Mouse (Mus musculus): ENCODE data around the gene Srr.

The Srr gene

DNA sequence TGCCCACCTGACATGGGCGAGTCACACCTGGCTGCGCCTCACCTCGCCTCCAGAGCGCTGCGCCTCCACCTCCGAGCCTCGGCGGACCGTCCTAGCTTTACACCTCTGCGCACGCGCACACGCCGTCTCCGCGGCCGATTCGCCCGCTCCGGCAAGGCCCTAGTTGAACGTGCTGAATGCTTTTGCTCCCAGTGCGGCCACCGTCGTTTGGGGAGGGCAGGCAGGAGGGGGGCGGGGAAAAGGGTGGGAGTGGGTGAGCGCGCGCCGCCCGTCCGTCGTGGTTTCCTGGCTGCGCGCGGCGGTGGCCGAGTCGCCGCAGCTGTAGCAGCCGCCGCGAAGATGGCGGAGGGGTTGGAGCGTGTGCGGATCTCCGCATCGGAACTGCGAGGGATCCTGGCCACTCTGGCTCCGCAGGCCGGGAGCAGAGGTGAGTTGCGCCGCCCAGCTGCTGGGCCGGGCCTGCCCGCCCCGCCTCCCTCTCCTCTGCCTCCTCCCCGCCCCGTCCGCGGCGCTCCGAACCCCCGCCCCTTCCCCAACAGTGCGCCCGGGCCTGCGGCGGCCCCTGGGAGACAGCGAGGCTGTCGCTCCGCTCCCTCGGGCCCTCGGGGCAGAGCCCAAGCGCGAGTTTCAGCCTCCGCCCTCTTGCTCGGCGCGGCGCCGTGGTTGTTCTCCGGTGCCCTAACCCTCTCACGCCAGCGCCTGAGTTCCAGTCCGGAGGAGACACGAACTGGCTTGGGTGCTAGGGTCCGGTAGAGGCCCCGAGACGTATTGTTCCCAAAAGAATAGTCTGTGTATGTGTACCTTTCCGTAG lies at the start of gene Srr, which contains the start of gene Smg6:
Gene Srr (minus strand): TSS at position 372 of the 811 bp plus-strand sequence.
Gene Smg6 (plus strand): TSS at position 247 of the 811 bp plus-strand sequence.
- DNase-seq (ENCODE audit: low read depth, low spot score): peak; percentile 95

DNA sequence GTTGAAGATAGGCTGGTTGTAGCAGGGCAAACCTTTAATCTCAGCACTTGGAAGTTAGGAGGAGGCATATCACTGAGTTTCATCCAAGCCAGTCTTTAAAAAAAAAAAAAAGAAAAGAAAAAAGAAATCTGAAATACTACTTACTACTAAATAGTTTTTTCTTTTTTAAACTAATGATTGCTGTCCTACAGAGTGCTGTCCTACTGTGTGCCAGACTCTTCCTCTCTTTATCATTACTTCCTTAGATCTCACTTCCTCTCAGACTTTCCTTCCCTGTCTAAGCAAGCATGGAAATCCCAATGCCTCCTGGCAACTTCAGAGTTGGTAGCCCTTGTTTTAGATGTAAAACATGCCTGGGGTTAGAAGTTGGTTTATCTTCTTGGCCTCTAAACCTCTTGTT lies 48.9 kb upstream of the Srr start:
- no peak for DNase-seq (ENCODE audit: low read depth, low spot score)

GRCm38 (mm10) chr11:74973290-74974157 lies 47.8 kb upstream of the Srr start:
- no peak for DNase-seq (ENCODE audit: low read depth, low spot score)

DNA sequence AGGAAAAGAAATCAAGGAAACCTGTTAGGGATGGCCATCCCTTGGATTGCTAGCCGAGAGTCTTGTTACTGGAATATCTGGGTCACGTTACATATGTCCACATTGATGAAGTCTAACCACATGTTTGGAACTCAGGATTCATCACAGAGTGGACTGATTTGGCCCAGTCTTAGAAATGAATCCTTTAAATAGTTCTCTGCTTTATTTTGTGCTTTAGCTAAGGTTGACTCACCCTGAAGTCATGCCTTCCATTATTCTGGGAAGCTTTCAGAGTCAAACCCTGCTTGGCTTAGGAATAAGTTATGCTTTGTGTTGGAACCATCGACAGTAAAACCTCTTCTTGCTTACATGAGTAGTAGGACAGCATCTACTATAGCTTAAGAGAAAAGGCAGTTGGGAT lies 39.8 kb upstream of the Srr start:
- DNase-seq (ENCODE audit: low read depth, low spot score): no peak

DNA sequence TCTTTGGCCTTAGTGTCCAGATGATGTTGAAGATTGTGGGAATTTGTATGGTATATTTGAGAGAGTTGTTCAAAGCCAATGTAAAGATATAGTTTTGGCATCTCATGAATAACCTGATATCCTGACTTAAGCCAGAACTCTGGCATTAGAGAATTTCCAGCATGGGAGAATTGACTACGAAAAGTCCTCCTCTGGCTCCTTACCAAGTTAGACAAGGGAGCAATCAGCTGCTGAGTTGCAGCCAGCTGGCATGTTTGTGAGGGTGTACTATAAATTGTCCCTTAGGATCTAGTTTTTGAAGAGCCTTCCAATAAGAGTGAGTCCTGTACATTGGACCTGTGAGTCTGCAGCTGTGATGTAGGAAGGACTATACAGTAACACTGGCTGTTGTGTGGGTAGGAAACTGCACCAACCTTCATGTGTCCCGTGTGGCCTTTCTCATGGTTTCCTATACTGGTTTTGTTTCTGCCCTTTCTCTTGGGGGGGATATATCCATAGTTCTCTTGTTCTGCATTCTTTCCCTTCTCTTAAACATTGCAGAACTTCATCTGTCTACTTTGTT lies 37.2 kb upstream of the Srr start:
- no peak for DNase-seq (ENCODE audit: low read depth, low spot score)

DNA sequence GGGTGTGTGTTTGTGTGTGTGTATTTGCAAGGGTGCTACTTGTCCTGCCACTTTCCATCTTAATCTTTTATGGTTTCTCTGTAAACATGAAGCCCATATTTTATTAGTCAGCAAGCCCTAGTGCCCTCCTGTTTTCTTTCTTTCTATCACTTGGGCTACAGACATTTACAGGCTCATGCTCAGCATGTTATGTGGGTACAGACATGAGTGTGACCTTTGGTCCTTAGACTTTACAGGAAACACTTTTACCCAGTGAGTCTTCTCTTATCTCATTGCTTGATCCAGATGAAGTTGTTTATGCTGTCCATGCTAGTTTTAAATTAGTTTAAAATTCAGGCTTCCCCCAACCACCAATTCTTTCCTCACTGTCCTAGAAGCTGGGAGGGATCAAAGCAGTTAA lies 36.2 kb upstream of the Srr start:
- no peak for DNase-seq (ENCODE audit: low read depth, low spot score)

- no peak for DNase-seq (ENCODE audit: low read depth, low spot score)
These were observed 34.3 kb upstream of the Srr start for GRCm38 (mm10) chr11:74960031-74960551.

DNA sequence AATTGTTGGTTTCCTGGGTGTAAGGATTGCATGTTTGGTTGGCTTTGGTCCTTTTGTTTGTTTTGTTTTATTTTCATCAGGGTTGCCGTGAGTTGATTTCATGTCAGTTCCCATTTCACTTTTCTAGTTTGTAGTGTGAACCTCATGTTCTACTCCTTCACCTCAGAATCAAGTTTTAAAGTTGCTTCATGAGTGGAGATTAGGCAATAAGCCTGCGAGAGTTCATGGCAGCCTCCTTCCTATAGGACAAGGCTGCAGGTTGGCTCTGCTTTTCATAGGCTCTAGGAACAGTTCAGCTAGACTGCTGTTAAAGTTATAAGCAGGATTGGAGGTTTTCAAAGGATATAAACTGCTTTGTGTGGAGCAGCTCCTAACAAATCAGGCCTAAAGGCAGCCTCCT lies 33.8 kb upstream of the Srr start:
- no peak for DNase-seq (ENCODE audit: low read depth, low spot score)

- no peak for DNase-seq (ENCODE audit: low read depth, low spot score)
These were observed 31.9 kb upstream of the Srr start for GRCm38 (mm10) chr11:74957600-74957999.

GRCm38 (mm10) chr11:74956006-74956405 lies 30.3 kb upstream of the Srr start:
- DNase-seq (ENCODE audit: low read depth, low spot score): no peak

GRCm38 (mm10) chr11:74954901-74955300 lies 29.2 kb upstream of the Srr start:
- DNase-seq (ENCODE audit: low read depth, low spot score): no peak

- no peak for DNase-seq (ENCODE audit: low read depth, low spot score)
These were observed 20.6 kb upstream of the Srr start for GRCm38 (mm10) chr11:74946348-74946747.

GRCm38 (mm10) chr11:74930391-74930790 lies 4.6 kb upstream of the Srr start:
- DNase-seq (ENCODE audit: low read depth, low spot score): no peak

GRCm38 (mm10) chr11:74929111-74929510 lies 3.4 kb upstream of the Srr start:
- no peak for DNase-seq (ENCODE audit: low read depth, low spot score)

DNA sequence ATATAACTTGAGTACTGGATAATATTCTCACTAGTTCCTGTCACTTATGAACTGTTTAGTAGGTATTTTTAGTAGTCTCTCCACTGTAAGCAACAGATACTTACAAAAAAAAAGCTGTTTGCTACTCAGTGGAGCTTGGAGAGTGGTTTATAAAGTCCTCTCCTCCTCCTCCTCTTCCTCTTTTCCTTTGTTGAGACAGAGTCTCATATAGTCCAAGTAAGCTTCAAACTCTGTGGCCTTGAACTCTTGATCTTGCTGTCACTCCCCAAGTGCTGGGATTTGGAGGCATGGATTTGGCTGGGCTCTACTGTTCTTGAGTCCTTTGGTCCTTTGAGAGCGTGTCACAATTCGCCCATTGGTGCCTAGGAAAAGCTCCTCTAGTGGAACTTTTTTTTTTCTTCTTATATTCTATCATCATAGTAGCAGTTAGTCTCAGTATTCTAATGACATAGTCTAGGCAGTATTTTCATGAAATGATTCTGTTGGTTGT lies 1.5 kb upstream of the Srr start:
- DNase-seq (ENCODE audit: low read depth, low spot score): no peak

DNA sequence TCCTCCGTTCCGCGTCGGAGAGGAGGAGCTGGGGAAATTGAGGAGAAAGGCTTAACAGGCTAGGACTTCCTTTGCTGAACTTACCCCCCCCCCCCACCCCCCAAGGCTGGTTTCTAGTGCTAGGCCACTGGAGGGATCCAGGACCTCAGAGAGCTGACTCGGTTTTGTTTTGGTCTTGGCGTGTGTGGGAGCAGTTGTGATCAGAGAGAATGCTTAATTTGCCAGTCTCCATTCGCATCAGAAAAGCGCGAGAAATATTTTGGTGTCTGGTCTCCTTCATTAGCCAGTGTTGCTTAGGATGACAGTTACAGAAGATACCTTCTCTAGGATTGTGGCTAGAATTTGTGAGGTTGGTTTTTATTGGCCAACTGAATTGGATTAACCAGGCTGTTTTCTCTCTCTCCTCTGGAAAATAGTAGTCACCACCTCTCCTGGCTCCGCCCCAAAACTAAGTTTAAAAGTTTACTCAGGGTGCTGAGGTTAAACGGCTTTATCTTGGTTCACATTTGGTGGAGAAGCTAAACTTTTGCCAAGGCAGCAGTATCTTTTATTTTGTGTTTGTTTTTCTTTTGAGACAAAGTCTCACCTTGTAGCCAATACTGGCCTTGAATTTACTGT lies 749 bp upstream of the Srr start:
- peak; percentile 30 for DNase-seq (ENCODE audit: low read depth, low spot score)

DNA sequence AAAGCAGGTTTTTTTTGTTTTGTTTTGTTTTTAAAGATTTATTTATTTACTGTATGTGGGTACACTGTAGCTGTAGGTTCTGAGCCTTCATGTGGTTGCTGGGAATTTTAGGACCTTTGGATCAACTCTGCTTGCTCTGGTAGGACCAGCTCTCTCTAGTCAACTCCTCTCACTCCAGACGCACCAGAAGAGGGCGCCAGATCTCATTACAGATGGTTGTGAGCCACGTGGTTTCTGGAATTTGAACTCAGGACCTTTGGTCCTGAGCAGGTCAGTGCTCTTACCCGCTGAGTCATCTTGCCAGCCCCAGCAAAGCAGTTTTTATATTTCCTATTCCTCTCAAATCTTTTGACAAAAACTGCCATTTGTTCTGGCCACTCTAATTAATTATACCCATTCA lies 1.6 kb downstream of the Srr start:
- no peak for DNase-seq (ENCODE audit: low read depth, low spot score)

GRCm38 (mm10) chr11:74919249-74919648 lies 6.5 kb downstream of the Srr start:
- no peak for DNase-seq (ENCODE audit: low read depth, low spot score)

DNA sequence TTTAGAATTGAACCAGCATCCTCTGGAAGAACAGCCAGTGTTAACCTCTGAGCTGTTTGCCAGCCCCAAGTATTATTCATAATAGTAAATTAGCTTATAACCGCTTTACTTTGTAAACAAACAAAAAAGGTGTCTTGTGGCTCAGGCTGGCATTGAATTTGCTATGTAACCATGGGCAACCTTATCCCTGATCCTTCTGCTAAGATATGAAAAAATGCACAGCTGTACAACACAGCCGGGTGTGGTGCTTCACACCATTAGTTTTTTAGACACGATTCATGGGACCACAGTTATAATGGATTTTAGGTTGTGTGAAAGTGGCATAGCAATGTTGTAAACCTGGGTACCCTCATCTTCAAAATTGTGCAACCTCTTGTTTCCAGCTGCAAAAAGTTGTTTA lies 13.3 kb downstream of the Srr start:
- DNase-seq (ENCODE audit: low read depth, low spot score): no peak

DNA sequence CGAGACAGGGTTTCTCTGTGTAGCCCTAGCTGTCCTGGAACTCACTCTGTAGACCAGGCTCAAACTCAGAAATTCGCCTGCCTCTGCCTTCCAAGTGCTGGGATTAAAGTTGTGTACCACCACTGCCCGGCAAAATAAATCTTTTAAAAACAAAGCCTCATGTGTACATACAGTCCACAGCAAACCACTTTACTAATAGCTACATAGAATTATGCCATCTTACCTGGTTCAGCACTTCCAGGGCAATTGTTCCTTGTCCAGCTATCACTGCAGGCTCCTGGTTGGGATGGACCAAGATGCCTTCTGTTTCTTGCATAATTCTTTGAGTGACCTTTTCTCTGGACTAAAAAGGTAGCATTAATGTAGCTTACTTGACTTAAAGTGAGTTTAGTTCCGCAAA lies 15.8 kb downstream of the Srr start:
- no peak for DNase-seq (ENCODE audit: low read depth, low spot score)

GRCm38 (mm10) chr11:74908618-74909399 lies 16.9 kb downstream of the Srr start:
- no peak for DNase-seq (ENCODE audit: low read depth, low spot score)

Data from skeletal muscle tissue, adult 2 months (tissue).